Mouse (Mus musculus) embryonic fibroblast, embryonic 13.5 days (primary cell): Measurements from ENCODE around the gene Prrc2a.

Experiments
- CTCF ChIP-seq: IDR thresholded peaks from 2 replicates; pipeline ENCODE4 v1.5.1; 2011; ENCODE audit warnings: mild to moderate bottlenecking, control low read depth, low read length, moderate library complexity, borderline replicate concordance; ENCODE audit not compliant: insufficient read depth
- POLR2A ChIP-seq: IDR thresholded peaks from 2 replicates; pipeline ENCODE4 v1.6.1; 2011; ENCODE audit warnings: low read depth, mild to moderate bottlenecking, control low read depth, low read length, moderate library complexity

DNA sequence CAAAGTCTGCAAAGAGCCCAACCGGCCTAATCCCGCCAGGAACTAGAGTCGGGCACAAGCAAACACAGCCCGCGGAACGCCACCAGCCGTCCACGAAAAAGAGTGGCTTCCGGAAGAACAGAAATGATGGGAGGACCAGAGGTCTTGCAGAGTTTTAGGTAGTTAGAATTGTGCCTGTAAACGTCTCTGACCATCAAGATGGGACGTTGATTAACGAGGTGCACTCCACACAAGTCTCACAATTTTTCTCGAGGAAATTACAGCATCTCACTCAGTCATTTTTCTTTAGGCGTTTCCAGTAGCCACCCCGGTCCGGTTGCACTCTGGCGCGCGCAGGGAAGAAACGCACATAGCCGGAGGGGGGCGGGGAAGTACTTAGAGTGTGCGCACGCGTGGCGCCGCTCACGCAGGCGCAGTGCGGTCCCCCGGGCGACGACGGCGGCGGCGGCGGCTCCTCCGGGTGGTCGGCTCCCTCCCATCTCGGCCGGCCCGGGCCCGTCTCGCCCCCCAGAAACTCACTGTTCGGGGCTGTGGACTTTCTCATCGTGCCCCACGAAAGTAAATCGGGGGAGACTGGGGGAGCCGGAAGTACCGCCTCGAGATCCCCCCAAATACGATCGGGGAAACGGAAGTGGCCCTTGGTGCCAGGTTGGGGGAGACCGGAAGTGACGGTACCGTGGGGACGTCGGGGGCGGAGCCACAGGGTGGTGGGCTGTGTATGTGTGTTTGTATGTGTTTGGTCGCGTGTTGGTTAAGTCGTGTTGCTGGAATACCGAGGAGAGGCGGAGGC lies 29.7 kb downstream of the Prrc2a start, which contains the start of gene Bag6:
- peak; percentile 58 for TF ChIP-seq POLR2A
- no peak for TF ChIP-seq CTCF
